Mouse (Mus musculus) forebrain, embryonic 11.5 days (tissue): ENCODE data around the gene Sbno2. TPM values are rescaled to one million over a fixed set of nuclear protein-coding genes. Genes with fewer than 3 reads are reported as not detected.

Source experiments
- ATAC-seq: fragments of 200-750 bp; cut with Nextera tagmentation; replicated peaks from 2 replicates; pipeline ENCODE4 v1.8.0; 2017; ENCODE audit warnings: moderate TSS enrichment; ENCODE audit not compliant: low FRiP score
- DNase-seq: peaks from one replicate; pipeline ENCODE4 v3.0.0-alpha.2; 2017; ENCODE audit warnings: low spot score
- H3K27ac ChIP-seq: fragments of 300-500 bp; sonication (generic); 2 replicates; pipeline ENCODE4 v1.5.1; 2014; ENCODE audit warnings: low read depth, low read length
- H3K27me3 ChIP-seq: fragments of 300-500 bp; sonication (generic); 2 replicates; pipeline ENCODE4 v1.6.1; 2014; ENCODE audit warnings: mild to moderate bottlenecking, low read length, mixed read lengths; ENCODE audit not compliant: control insufficient read depth, insufficient read depth
- H3K36me3 ChIP-seq: fragments of 300-500 bp; sonication (generic); 2 replicates; pipeline ENCODE4 v1.6.1; 2014; ENCODE audit warnings: mild to moderate bottlenecking, low read length, moderate library complexity, mixed read lengths; ENCODE audit not compliant: control insufficient read depth, insufficient read depth
- H3K4me1 ChIP-seq: fragments of 300-500 bp; sonication (generic); replicated peaks from 2 replicates; pipeline ENCODE4 v1.6.1; 2014; ENCODE audit warnings: low read length, mixed read lengths; ENCODE audit not compliant: control insufficient read depth, insufficient read depth
- H3K4me2 ChIP-seq: fragments of 300-500 bp; sonication (generic); 2 replicates; pipeline ENCODE4 v1.6.1; 2014; ENCODE audit warnings: low read depth, mild to moderate bottlenecking, low read length, moderate library complexity, mixed read lengths; ENCODE audit not compliant: severe bottlenecking
- H3K4me3 ChIP-seq: fragments of 300-500 bp; sonication (generic); 2 replicates; pipeline ENCODE4 v1.5.1; 2014; ENCODE audit warnings: low read depth, low read length
- H3K9ac ChIP-seq: fragments of 300-500 bp; sonication (generic); 2 replicates; pipeline ENCODE4 v1.6.1; 2014; ENCODE audit warnings: low read length
- H3K9me3 ChIP-seq: fragments of 300-500 bp; sonication (generic); 2 replicates; pipeline ENCODE4 v1.6.1; 2016; ENCODE audit warnings: low read length, mixed read lengths; ENCODE audit not compliant: control insufficient read depth
- WGBS: fragments of 180-500 bp; shearing (Covaris S2); extraction: QIAGEN DNeasy Blood & Tissue Kit; methylation state at CpG from one replicate; pipeline ENCODE4 v1.1.7; 2014; 5-methylcytosine and 5-hydroxymethylcytosine counted together
- polyA plus RNA-seq: library from polyadenylated mRNA; unstranded; fragments of >200 nt; fragmentation: Nextera tagmentation; extraction: Ambion mirVana; gene quantifications from 2 replicates; pipeline ENCODE4 v1.2.1, GENCODE M21; 2014

The Sbno2 gene
- polyA plus RNA-seq, 1 experiment from 2014 or later = 13.6 TPM

GRCm38 (mm10) chr10:80107678-80108077 lies 2.3 kb upstream of the Sbno2 start:
- no peaks in the 10 kb centered on the region for H3K27me3 ChIP-seq
- H3K9me3 ChIP-seq = no peaks in the 10 kb centered on the region
- no peak overlapping the region for H3K27ac ChIP-seq
- ATAC-seq = no peak
- H3K4me1 ChIP-seq = peaks cover 1% of the 10 kb centered on the region; the same call in 1 of the 2 replicates
- WGBS = 69% methylated on average over 6 of the region's 6 CpGs
- H3K4me2 ChIP-seq = no peak overlapping the region
- DNase-seq = no peak
- no peak overlapping the region for H3K4me3 ChIP-seq
- H3K9ac ChIP-seq = no peak overlapping the region
- no peaks in the 10 kb centered on the region for H3K36me3 ChIP-seq

- no peak for ATAC-seq
- H3K9ac ChIP-seq = no peak overlapping the region
- WGBS = 70% methylated on average over 5 of the region's 5 CpGs
Measured at GRCm38 (mm10) chr10:80105926-80106325, 555 bp upstream of the Sbno2 start.

DNA sequence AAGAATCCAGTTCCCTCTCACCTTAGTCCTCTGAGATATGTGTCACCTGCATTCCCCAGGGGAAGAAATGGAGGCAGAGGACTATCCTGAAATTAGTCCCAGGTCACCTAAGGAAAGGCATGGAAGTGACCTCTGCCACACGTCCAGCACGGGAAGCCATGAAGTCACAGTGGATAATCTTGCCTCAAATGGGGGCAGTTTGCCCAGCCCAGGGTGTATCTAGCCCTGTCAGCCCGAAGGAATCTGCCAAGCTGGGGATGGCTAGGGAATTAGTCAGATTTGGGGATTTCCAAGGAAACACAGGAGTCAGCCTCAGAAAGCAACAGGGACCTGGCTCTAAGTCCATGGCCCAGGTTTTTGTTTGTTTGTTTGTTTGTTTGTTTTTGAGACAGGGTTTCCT lies 1.2 kb downstream of the Sbno2 start:
- Histone ChIP-seq H3K27me3 (no peaks in the 10 kb centered on the region), H3K4me2 (no peak overlapping the region), H3K4me3 (no peak overlapping the region), H3K9me3 (no peaks in the 10 kb centered on the region), H3K27ac (no peak overlapping the region), H3K4me1 (peaks cover 10% of the 10 kb centered on the region), H3K9ac (no peak overlapping the region), H3K36me3 (no peaks in the 10 kb centered on the region)
- ATAC-seq (no peak), DNase-seq (no peak)
- 83% methylated on average over 3 of the region's 3 CpGs for WGBS

More at GRCm38 (mm10) chr10:80105926-80106325, 555 bp upstream of the Sbno2 start:
- no peak for DNase-seq
- no peak overlapping the region for H3K4me3 ChIP-seq
- no peaks in the 10 kb centered on the region for H3K27me3 ChIP-seq
- H3K27ac ChIP-seq = no peak overlapping the region
- peaks cover 9% of the 10 kb centered on the region for H3K4me1 ChIP-seq
- no peak overlapping the region for H3K4me2 ChIP-seq
- no peaks in the 10 kb centered on the region for H3K36me3 ChIP-seq
- no peaks in the 10 kb centered on the region for H3K9me3 ChIP-seq

- Histone ChIP-seq H3K9ac (peak overlapping the region; percentile 88; the same call in 1 of the 2 replicates), H3K9me3 (no peaks in the 10 kb centered on the region), H3K27ac (no peak overlapping the region), H3K4me3 (no peak overlapping the region), H3K27me3 (no peaks in the 10 kb centered on the region), H3K36me3 (no peaks in the 10 kb centered on the region), H3K4me2 (peak overlapping the region; percentile 96; the same call in 1 of the 2 replicates), H3K4me1 (peaks cover 10% of the 10 kb centered on the region)
- 86% methylated on average over 2 of the region's 2 CpGs for WGBS
- ATAC-seq = no peak
- DNase-seq = no peak
Measured at GRCm38 (mm10) chr10:80103032-80103431, 2.3 kb downstream of the Sbno2 start.

DNA sequence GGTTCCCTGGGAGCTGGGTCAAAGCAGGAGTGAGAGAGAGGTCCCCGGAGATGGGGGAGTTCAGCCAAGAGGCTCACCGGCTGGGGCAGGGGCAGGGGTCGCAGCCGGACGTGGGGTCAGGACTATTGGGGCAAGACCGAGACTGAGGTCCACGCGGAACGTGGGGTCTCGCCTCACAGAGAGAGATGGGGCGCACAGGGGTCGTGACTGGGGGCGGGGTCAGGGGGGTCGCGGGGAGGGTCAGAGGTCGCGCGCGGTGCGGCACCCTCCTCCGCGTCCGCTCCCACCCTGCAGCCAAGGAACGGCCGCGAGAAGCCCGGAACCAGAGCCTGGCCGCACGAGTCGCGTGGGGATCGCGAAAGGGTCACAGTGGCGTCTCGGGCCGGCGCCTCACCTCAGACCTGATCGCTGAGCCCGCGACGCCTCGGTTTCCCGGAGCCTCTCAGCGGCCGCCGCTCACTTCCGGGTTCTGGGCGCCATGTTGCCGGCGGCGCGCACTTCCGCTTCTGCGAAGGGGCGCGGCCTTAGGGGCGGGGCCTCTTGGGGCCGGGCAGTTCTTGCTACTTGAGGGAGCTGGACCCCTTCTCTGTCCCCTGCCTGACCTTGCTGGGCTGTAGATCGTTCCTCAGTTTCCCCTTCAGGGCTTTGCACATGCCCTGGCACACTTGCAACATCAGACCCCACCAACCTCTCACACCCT lies 3.0 kb downstream of the Sbno2 start:
- DNase-seq (peak; percentile 93), ATAC-seq (peak; percentile 91)
- no peaks in the 10 kb centered on the region for H3K9me3 ChIP-seq
- peak overlapping the region; percentile 94 for H3K4me3 ChIP-seq
- no peaks in the 10 kb centered on the region for H3K27me3 ChIP-seq
- peak overlapping the region; percentile 88 for H3K9ac ChIP-seq
- peak overlapping the region; percentile 25; the same call in 1 of the 2 replicates for H3K27ac ChIP-seq
- peak overlapping the region; percentile 96 for H3K4me2 ChIP-seq
- peaks cover 10% of the 10 kb centered on the region for H3K4me1 ChIP-seq
- no peaks in the 10 kb centered on the region for H3K36me3 ChIP-seq
- WGBS = 1% methylated on average over 49 of the region's 59 CpGs

GRCm38 (mm10) chr10:80100982-80101381 lies 4.4 kb downstream of the Sbno2 start:
- DNase-seq (no peak), ATAC-seq (no peak)
- no peaks in the 10 kb centered on the region for H3K27me3 ChIP-seq
- no peaks in the 10 kb centered on the region for H3K36me3 ChIP-seq
- WGBS = 74% methylated on average over 10 of the region's 11 CpGs
- no peak overlapping the region for H3K4me3 ChIP-seq
- no peak overlapping the region for H3K4me2 ChIP-seq
- no peak overlapping the region for H3K9ac ChIP-seq
- H3K9me3 ChIP-seq = no peaks in the 10 kb centered on the region
- H3K4me1 ChIP-seq = peaks cover 10% of the 10 kb centered on the region
- no peak overlapping the region for H3K27ac ChIP-seq

GRCm38 (mm10) chr10:80098630-80099029 lies 6.7 kb downstream of the Sbno2 start:
- no peak overlapping the region for H3K4me3 ChIP-seq
- no peak overlapping the region for H3K4me2 ChIP-seq
- DNase-seq = no peak
- no peaks in the 10 kb centered on the region for H3K27me3 ChIP-seq
- WGBS = 91% methylated on average over 5 of the region's 5 CpGs
- no peaks in the 10 kb centered on the region for H3K9me3 ChIP-seq
- no peak for ATAC-seq
- no peaks in the 10 kb centered on the region for H3K36me3 ChIP-seq
- no peak overlapping the region for H3K27ac ChIP-seq
- no peak overlapping the region for H3K9ac ChIP-seq
- H3K4me1 ChIP-seq = peaks cover 10% of the 10 kb centered on the region

DNA sequence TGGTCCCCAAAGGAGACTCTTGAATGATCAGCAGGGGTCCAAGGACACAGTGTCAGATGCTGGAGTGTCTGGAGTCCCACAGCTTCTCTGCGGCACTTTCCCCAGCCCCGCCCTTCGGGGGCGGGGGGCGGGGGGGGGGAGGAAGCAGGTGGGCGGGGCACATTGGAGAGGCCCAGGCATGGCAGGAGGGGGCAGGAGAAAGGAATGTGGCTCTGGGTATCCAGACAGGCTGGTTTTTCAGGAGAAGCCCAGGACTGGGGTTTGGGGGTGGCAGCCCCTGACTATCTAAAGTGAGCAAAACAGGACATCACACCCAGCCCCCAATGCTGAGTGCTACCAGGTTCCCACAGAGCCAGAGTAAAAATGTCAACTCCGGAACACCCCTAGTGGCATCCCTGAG lies 8.1 kb downstream of the Sbno2 start:
- H3K4me3 ChIP-seq = no peak overlapping the region
- WGBS = 18% methylated on average over 7 of the region's 7 CpGs
- no peaks in the 10 kb centered on the region for H3K9me3 ChIP-seq

DNA sequence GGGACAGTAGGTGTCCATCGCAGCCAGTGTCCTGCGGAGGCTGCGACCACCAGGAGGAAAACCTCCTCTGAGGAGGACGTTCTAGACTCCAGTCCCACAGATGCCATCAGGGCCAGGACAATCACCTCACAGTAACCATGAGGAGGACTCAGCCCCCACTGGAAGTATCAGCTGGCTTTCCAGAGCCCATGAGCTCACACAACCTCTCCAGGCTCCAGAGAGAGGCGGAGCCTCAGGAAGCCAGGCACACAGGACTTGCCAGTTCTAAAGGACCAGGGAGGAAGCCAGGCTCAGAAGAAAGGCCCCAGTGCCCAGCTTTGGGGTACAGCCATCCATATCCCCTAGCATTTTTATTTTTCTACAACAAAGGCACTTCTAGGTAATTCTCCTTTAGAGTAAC lies 9.8 kb downstream of the Sbno2 start:
- H3K4me3 ChIP-seq = no peak overlapping the region
- H3K36me3 ChIP-seq = no peaks in the 10 kb centered on the region
- no peak overlapping the region for H3K27ac ChIP-seq
- 92% methylated on average over 5 of the region's 5 CpGs for WGBS
- H3K27me3 ChIP-seq = no peaks in the 10 kb centered on the region
- DNase-seq (no peak), ATAC-seq (no peak)
- H3K9me3 ChIP-seq = no peaks in the 10 kb centered on the region
- H3K4me1 ChIP-seq = 0 out of 2 replicates have a peak, but pooled peaks cover 2% of the 10 kb centered on the region
- H3K9ac ChIP-seq = no peak overlapping the region
- no peak overlapping the region for H3K4me2 ChIP-seq

More for the DNA sequence above, 8.1 kb downstream of the Sbno2 start:
- H3K27me3 ChIP-seq = no peaks in the 10 kb centered on the region
- ATAC-seq (no peak), DNase-seq (no peak)
- H3K9ac ChIP-seq = no peak overlapping the region
- H3K4me2 ChIP-seq = no peak overlapping the region
- H3K36me3 ChIP-seq = no peaks in the 10 kb centered on the region
- H3K4me1 ChIP-seq = peaks cover 8% of the 10 kb centered on the region; the same call in 1 of the 2 replicates
- no peak overlapping the region for H3K27ac ChIP-seq
